Mouse (Mus musculus) liver, embryonic 15.5 days (tissue): ENCODE data around the gene Sowahd. TPM values are rescaled to one million over a fixed set of nuclear protein-coding genes. Genes with fewer than 3 reads are reported as not detected.

ENCODE experiments used
- ATAC-seq: fragments of 200-750 bp; cut with Nextera tagmentation; 2 replicates; pipeline ENCODE4 v1.8.0; 2017; ENCODE audit warnings: moderate number of reproducible peaks, mild to moderate bottlenecking, moderate library complexity; ENCODE audit not compliant: insufficient read depth
- H3K27ac ChIP-seq: fragments of 300-500 bp; sonication (generic); replicated peaks from 2 replicates; pipeline ENCODE4 v1.5.1; 2015; ENCODE audit warnings: mild to moderate bottlenecking, inconsistent platforms
- H3K27me3 ChIP-seq: fragments of 300-500 bp; sonication (generic); 2 replicates; pipeline ENCODE4 v1.6.1; 2015; ENCODE audit warnings: mild to moderate bottlenecking, inconsistent platforms
- H3K36me3 ChIP-seq: fragments of 300-500 bp; sonication (generic); replicated peaks from 2 replicates; pipeline ENCODE4 v1.6.1; 2015; ENCODE audit warnings: moderate library complexity, mild to moderate bottlenecking, inconsistent platforms
- H3K4me1 ChIP-seq: fragments of 300-500 bp; sonication (generic); replicated peaks from 2 replicates; pipeline ENCODE4 v1.6.1; 2015; ENCODE audit warnings: inconsistent platforms
- H3K4me2 ChIP-seq: fragments of 300-500 bp; sonication (generic); 2 replicates; pipeline ENCODE4 v1.6.1; 2015; ENCODE audit warnings: moderate library complexity, mild to moderate bottlenecking, inconsistent platforms
- H3K4me3 ChIP-seq: fragments of 300-500 bp; sonication (generic); replicated peaks from 2 replicates; pipeline ENCODE4 v1.5.1; 2015; ENCODE audit warnings: mild to moderate bottlenecking, inconsistent platforms
- H3K9ac ChIP-seq: fragments of 300-500 bp; sonication (generic); 2 replicates; pipeline ENCODE4 v1.6.1; 2015; ENCODE audit warnings: moderate library complexity, mild to moderate bottlenecking, inconsistent platforms
- H3K9me3 ChIP-seq: fragments of 300-500 bp; sonication (generic); replicated peaks from 2 replicates; pipeline ENCODE4 v1.6.1; 2016; ENCODE audit warnings: inconsistent platforms
- whole genome bisulfite sequencing: fragments of 180-500 bp; shearing (Covaris S2); methylation state at CpG from one replicate; pipeline ENCODE4 v1.1.7; 2015; ENCODE audit warnings: mixed read lengths; ENCODE audit not compliant: insufficient replicate concordance; 5-methylcytosine and 5-hydroxymethylcytosine counted together
- polyA plus RNA-seq: library from polyadenylated mRNA; unstranded; fragments of >200 nt; fragmentation: Nextera tagmentation; extraction: Ambion mirVana; gene quantifications from 2 replicates; pipeline ENCODE4 v1.2.1, GENCODE M21; 2015

The Sowahd gene
- polyA plus RNA-seq, 1 experiment from 2014 or later, result 0.06 TPM

DNA sequence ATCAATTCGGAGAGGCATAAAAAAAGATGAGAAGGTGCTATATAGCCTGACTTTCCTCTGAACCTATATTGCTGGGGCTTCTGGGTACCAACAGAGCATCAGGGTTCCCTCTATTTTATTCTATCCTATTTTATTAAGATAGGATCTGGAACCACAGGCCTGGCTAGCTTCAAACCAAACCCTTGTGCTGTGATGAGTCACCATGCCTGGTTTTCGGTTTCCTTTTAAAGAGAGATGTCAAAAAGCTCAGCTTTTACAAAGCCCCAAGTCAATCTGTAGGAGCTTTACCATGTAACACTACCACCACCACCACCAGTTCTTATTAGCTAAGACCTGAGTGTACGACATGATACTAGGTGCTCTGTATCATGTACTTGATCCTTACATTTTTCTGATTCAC lies 50.0 kb downstream of the Sowahd start:
- Histone ChIP-seq H3K9ac (no peak overlapping the region), H3K4me3 (no peak overlapping the region), H3K27ac (no peak overlapping the region), H3K9me3 (no peaks in the 10 kb centered on the region), H3K4me1 (no peaks in the 10 kb centered on the region), H3K4me2 (no peak overlapping the region), H3K27me3 (no peaks in the 10 kb centered on the region), H3K36me3 (peaks cover 47% of the 10 kb centered on the region)
- no peak for ATAC-seq
- 78% methylated on average over 3 of the region's 3 CpGs for WGBS

Other genes starting within 250 kb of the Sowahd start
- 64.3 and 74.0 TPM in 2 replicates for gene Ube2a, start 174.9 kb upstream of the Sowahd start, polyA plus RNA-seq
- gene C330007P06Rik, start 174.7 kb upstream of the Sowahd start, polyA plus RNA-seq, result 12.6 and 13.6 TPM in 2 replicates
- 0.51 and 0.67 TPM in 2 replicates for gene Nkrf, start 145.9 kb upstream of the Sowahd start, polyA plus RNA-seq
- 3.4 and 3.9 TPM in 2 replicates for gene Sept6, start 57.1 kb upstream of the Sowahd start, polyA plus RNA-seq
- gene Rpl39, start 36.6 kb downstream of the Sowahd start, polyA plus RNA-seq, result 219 and 316 TPM in 2 replicates
- gene Upf3b, start 61.5 kb downstream of the Sowahd start, polyA plus RNA-seq, result 8.1 and 8.3 TPM in 2 replicates
- 4.9 and 5.1 TPM in 2 replicates for gene Nkap, start 78.0 kb downstream of the Sowahd start, polyA plus RNA-seq
- not detected in 2 replicates for gene Akap14, start 120.0 kb downstream of the Sowahd start, polyA plus RNA-seq
- gene Ndufa1, start 142.3 kb downstream of the Sowahd start, polyA plus RNA-seq, result 216 and 235 TPM in 2 replicates
- gene Rnf113a1, start 142.4 kb downstream of the Sowahd start, polyA plus RNA-seq, result 2.7 TPM in 2 replicates
- gene Gm9, start 162.2 kb downstream of the Sowahd start, polyA plus RNA-seq, result not detected in 2 replicates
- gene Rhox1, start 173.4 kb downstream of the Sowahd start, polyA plus RNA-seq, result not detected in 2 replicates
- not detected in 2 replicates for gene Rhox2a, start 196.1 kb downstream of the Sowahd start, polyA plus RNA-seq
- gene Rhox3a, start 201.1 kb downstream of the Sowahd start, polyA plus RNA-seq, result not detected in 2 replicates
- not detected in 2 replicates for gene Rhox4a, start 216.5 kb downstream of the Sowahd start, polyA plus RNA-seq